Mouse (Mus musculus): ENCODE results near the gene Herpud1. TPM values are rescaled to one million over a fixed set of nuclear protein-coding genes. Genes with fewer than 3 reads are reported as not detected.

The Herpud1 gene
- polyA plus RNA-seq, 1 experiment from 2014 or later, result 84.4 TPM

GRCm38 (mm10) chr8:94439691-94440090 is 53.5 kb downstream of the Herpud1 start:
- H3K9ac ChIP-seq, result no peak overlapping the region
- H3K9me3 ChIP-seq (replicated peaks), result no peaks in the 10 kb centered on the region
- H3K36me3 ChIP-seq, result no peaks in the 10 kb centered on the region
- no peaks in the 10 kb centered on the region for H3K4me1 ChIP-seq
- ATAC-seq, result no peak
- H3K27me3 ChIP-seq (replicated peaks), result peaks cover 22% of the 10 kb centered on the region; the same call in 1 of the 2 replicates
- no peak overlapping the region for H3K27ac ChIP-seq
- no peak overlapping the region for H3K4me3 ChIP-seq
- H3K4me2 ChIP-seq, result no peak overlapping the region

GRCm38 (mm10) chr8:94440389-94440788 is 54.2 kb downstream of the Herpud1 start:
- H3K27me3 ChIP-seq (replicated peaks), result peaks cover 23% of the 10 kb centered on the region; the same call in 1 of the 2 replicates
- no peaks in the 10 kb centered on the region for H3K4me1 ChIP-seq
- no peak overlapping the region for H3K4me2 ChIP-seq
- no peaks in the 10 kb centered on the region for H3K36me3 ChIP-seq
- H3K9ac ChIP-seq, result no peak overlapping the region
- no peak overlapping the region for H3K27ac ChIP-seq
- no peak for ATAC-seq
- 63% methylated on average over 1 of the region's 1 CpGs for WGBS (ENCODE audit: insufficient replicate concordance)
- no peaks in the 10 kb centered on the region for H3K9me3 ChIP-seq (replicated peaks)
- H3K4me3 ChIP-seq, result no peak overlapping the region

DNA sequence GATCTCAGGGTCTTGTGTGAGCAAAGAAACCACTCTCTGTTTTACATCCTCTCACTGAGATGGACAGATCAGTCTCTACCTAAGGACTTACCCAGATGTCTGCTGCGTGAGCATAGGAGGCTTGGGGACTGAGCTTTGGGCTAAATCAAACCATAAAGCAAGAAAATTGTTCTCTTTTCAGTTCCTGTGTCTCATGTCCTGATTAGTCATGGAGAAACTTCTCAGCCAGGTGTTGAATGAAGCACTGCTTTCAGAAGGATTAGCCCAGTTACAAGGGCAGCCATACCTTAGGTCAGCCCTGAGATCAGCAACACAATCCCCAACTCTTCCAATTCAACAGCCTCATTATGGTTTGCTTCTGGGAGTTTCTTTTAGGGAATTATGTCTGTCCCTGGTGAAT is 55.4 kb downstream of the Herpud1 start:
- ATAC-seq, result no peak
- WGBS (ENCODE audit: insufficient replicate concordance), result 76% methylated on average over 1 of the region's 1 CpGs
- Histone ChIP-seq H3K9ac (no peak overlapping the region), H3K27me3 (replicated peaks) (0 out of 2 replicates have a peak, but pooled peaks cover 18% of the 10 kb centered on the region), H3K4me1 (no peaks in the 10 kb centered on the region), H3K36me3 (no peaks in the 10 kb centered on the region), H3K4me2 (no peak overlapping the region), H3K9me3 (replicated peaks) (no peaks in the 10 kb centered on the region), H3K27ac (no peak overlapping the region), H3K4me3 (no peak overlapping the region)

DNA sequence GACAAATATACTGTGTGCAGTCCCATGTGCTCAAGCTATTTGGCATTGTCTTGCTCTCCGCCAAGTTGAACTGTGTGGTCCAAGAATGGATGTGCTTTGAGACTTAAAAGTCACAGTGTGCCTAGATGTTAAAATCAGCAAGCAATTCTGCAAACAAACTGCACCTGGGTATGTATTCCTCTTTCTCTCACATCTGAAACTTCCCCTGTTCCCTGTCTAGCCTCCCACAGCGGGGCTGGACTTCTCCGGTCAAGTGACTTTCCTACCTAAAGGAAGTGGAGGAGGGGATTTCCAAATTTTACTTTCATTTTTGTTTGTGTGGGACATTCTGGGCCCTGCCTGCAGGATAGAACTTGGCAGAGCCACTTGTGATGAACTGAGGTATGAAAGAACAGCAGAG is 56.9 kb downstream of the Herpud1 start:
- no peak for ATAC-seq
- Histone ChIP-seq H3K4me3 (no peak overlapping the region), H3K4me2 (no peak overlapping the region), H3K4me1 (no peaks in the 10 kb centered on the region), H3K36me3 (no peaks in the 10 kb centered on the region), H3K27ac (no peak overlapping the region), H3K9ac (no peak overlapping the region), H3K27me3 (replicated peaks) (0 out of 2 replicates have a peak, but pooled peaks cover 18% of the 10 kb centered on the region), H3K9me3 (replicated peaks) (no peaks in the 10 kb centered on the region)
- WGBS (ENCODE audit: insufficient replicate concordance), result 72% methylated on average over 3 of the region's 3 CpGs

GRCm38 (mm10) chr8:94444480-94444879 is 58.2 kb downstream of the Herpud1 start:
- no peak overlapping the region for H3K9ac ChIP-seq
- H3K4me1 ChIP-seq, result no peaks in the 10 kb centered on the region
- no peak overlapping the region for H3K4me2 ChIP-seq
- no peaks in the 10 kb centered on the region for H3K9me3 ChIP-seq (replicated peaks)
- 0 out of 2 replicates have a peak, but pooled peaks cover 18% of the 10 kb centered on the region for H3K27me3 ChIP-seq (replicated peaks)
- WGBS (ENCODE audit: insufficient replicate concordance), result 54% methylated on average over 2 of the region's 2 CpGs
- ATAC-seq, result no peak
- H3K27ac ChIP-seq, result no peak overlapping the region
- H3K36me3 ChIP-seq, result no peaks in the 10 kb centered on the region
- H3K4me3 ChIP-seq, result no peak overlapping the region

Other genes with a start within 250 kb of the Herpud1 start
- not detected in 2 replicates for gene Mt4, start 249.2 kb upstream of the Herpud1 start, polyA plus RNA-seq (2016; fragmentation: Nextera tagmentation; extraction: Ambion mirVana)
- gene Mt3, start 233.8 kb upstream of the Herpud1 start, polyA plus RNA-seq (2016; fragmentation: Nextera tagmentation; extraction: Ambion mirVana), result 0.42 and 0.45 TPM in 2 replicates
- 1,025 and 1,037 TPM in 2 replicates for gene Mt2, start 213.8 kb upstream of the Herpud1 start, polyA plus RNA-seq (2016; fragmentation: Nextera tagmentation; extraction: Ambion mirVana)
- gene Mt1, start 207.4 kb upstream of the Herpud1 start, polyA plus RNA-seq (2016; fragmentation: Nextera tagmentation; extraction: Ambion mirVana), result 3,299 and 3,537 TPM in 2 replicates
- gene Nup93, start 171.9 kb upstream of the Herpud1 start, polyA plus RNA-seq (2016; fragmentation: Nextera tagmentation; extraction: Ambion mirVana), result 74.6 and 77.0 TPM in 2 replicates
- gene Slc12a3, start 57.2 kb upstream of the Herpud1 start, polyA plus RNA-seq (2016; fragmentation: Nextera tagmentation; extraction: Ambion mirVana), result not detected in 2 replicates
- gene Nlrc5, start 47.9 kb downstream of the Herpud1 start, polyA plus RNA-seq (2016; fragmentation: Nextera tagmentation; extraction: Ambion mirVana), result 0.08 and 0.12 TPM in 2 replicates
- 3.3 and 3.9 TPM in 2 replicates for gene Cpne2, start 146.6 kb downstream of the Herpud1 start, polyA plus RNA-seq (2016; fragmentation: Nextera tagmentation; extraction: Ambion mirVana)
- gene Rspry1, start 215.5 kb downstream of the Herpud1 start, polyA plus RNA-seq (2016; fragmentation: Nextera tagmentation; extraction: Ambion mirVana), result 24.7 and 24.8 TPM in 2 replicates
- 45.9 and 49.2 TPM in 2 replicates for gene Fam192a, start 215.6 kb downstream of the Herpud1 start, polyA plus RNA-seq (2016; fragmentation: Nextera tagmentation; extraction: Ambion mirVana)